Mouse (Mus musculus) liver, embryonic 13.5 days (tissue): ENCODE measurements at regions not wholly inside any gene's neighbourhood (a gene's known extent, or its start where the extent isn't known, plus 50 kb on each side); places are given as distances from the start of the nearest gene placed in this dataset.

Source experiments
- ATAC-seq: fragments of 200-750 bp; cut with Nextera tagmentation; 2 replicates; pipeline ENCODE4 v1.8.0; 2017; ENCODE audit warnings: low read depth, mild to moderate bottlenecking, moderate number of reproducible peaks, moderate library complexity
- DNase-seq: peaks from one replicate; pipeline ENCODE4 v3.0.0; 2022
- H3K27ac ChIP-seq: fragments of 300-500 bp; sonication (generic); 2 replicates; pipeline ENCODE4 v1.5.1; 2015; ENCODE audit warnings: moderate library complexity, mild to moderate bottlenecking, inconsistent platforms
- H3K27me3 ChIP-seq: fragments of 300-500 bp; sonication (generic); 2 replicates; pipeline ENCODE4 v1.6.1; 2015; ENCODE audit warnings: mild to moderate bottlenecking, inconsistent platforms
- H3K36me3 ChIP-seq: fragments of 300-500 bp; sonication (generic); 2 replicates; pipeline ENCODE4 v1.6.1; 2015; ENCODE audit warnings: mild to moderate bottlenecking, inconsistent platforms
- H3K4me1 ChIP-seq: fragments of 300-500 bp; sonication (generic); replicated peaks from 2 replicates; pipeline ENCODE4 v1.6.1; 2015; ENCODE audit warnings: inconsistent platforms
- H3K4me2 ChIP-seq: fragments of 300-500 bp; sonication (generic); 2 replicates; pipeline ENCODE4 v1.6.1; 2015; ENCODE audit warnings: inconsistent platforms, mild to moderate bottlenecking, moderate library complexity
- H3K4me3 ChIP-seq: fragments of 300-500 bp; sonication (generic); replicated peaks from 2 replicates; pipeline ENCODE4 v1.5.1; 2015; ENCODE audit warnings: mild to moderate bottlenecking, inconsistent platforms
- H3K9ac ChIP-seq: fragments of 300-500 bp; sonication (generic); 2 replicates; pipeline ENCODE4 v1.6.1; 2015; ENCODE audit warnings: mild to moderate bottlenecking, inconsistent platforms
- H3K9me3 ChIP-seq: fragments of 300-500 bp; sonication (generic); replicated peaks from 2 replicates; pipeline ENCODE4 v1.6.1; 2016; ENCODE audit warnings: inconsistent platforms
- WGBS: fragments of 180-500 bp; shearing (Covaris S2); methylation state at CpG from one replicate; pipeline ENCODE4 v1.1.7; 2015; ENCODE audit not compliant: insufficient replicate concordance; 5-methylcytosine and 5-hydroxymethylcytosine counted together

GRCm38 (mm10) chr16:93456706-93457425 is 147.0 kb downstream of the Setd4 start:
- DNase-seq = no peak
- Histone ChIP-seq H3K4me2 (no peak overlapping the region), H3K9ac (no peak overlapping the region), H3K27ac (no peak overlapping the region), H3K36me3 (no peaks in the 10 kb centered on the region), H3K27me3 (0 out of 2 replicates have a peak, but pooled peaks cover 7% of the 10 kb centered on the region), H3K4me3 (no peak overlapping the region), H3K4me1 (peaks cover 3% of the 10 kb centered on the region; the same call in 1 of the 2 replicates), H3K9me3 (no peaks in the 10 kb centered on the region)
- no peak for ATAC-seq
- WGBS = 71% methylated on average over 17 of the region's 17 CpGs

GRCm38 (mm10) chr16:93454080-93454997 is 149.5 kb downstream of the Setd4 start:
- Histone ChIP-seq H3K27ac (no peak overlapping the region), H3K27me3 (no peaks in the 10 kb centered on the region; the same call in 1 of the 2 replicates), H3K36me3 (no peaks in the 10 kb centered on the region), H3K4me1 (peaks cover 3% of the 10 kb centered on the region; the same call in 1 of the 2 replicates), H3K9me3 (no peaks in the 10 kb centered on the region), H3K4me3 (no peak overlapping the region), H3K9ac (no peak overlapping the region), H3K4me2 (no peak overlapping the region)
- 22% methylated on average over 8 of the region's 8 CpGs for WGBS
- peak; percentile 63 for DNase-seq
- no peak; the same call in 1 of the 2 replicates for ATAC-seq

GRCm38 (mm10) chr16:93453056-93453455 is 150.8 kb downstream of the Setd4 start:
- no peak overlapping the region for H3K9ac ChIP-seq
- no peaks in the 10 kb centered on the region for H3K9me3 ChIP-seq
- no peak for ATAC-seq
- no peak overlapping the region for H3K27ac ChIP-seq
- H3K4me1 ChIP-seq = peaks cover 3% of the 10 kb centered on the region; the same call in 1 of the 2 replicates
- no peaks in the 10 kb centered on the region; the same call in 1 of the 2 replicates for H3K27me3 ChIP-seq
- 46% methylated on average over 9 of the region's 9 CpGs for WGBS
- DNase-seq = no peak
- no peaks in the 10 kb centered on the region for H3K36me3 ChIP-seq
- H3K4me2 ChIP-seq = no peak overlapping the region
- no peak overlapping the region for H3K4me3 ChIP-seq

GRCm38 (mm10) chr16:93450896-93451295 is 153.0 kb downstream of the Setd4 start:
- Histone ChIP-seq H3K9ac (no peak overlapping the region), H3K4me2 (no peak overlapping the region), H3K9me3 (no peaks in the 10 kb centered on the region), H3K27me3 (no peaks in the 10 kb centered on the region; the same call in 1 of the 2 replicates), H3K27ac (no peak overlapping the region), H3K36me3 (no peaks in the 10 kb centered on the region), H3K4me3 (no peak overlapping the region), H3K4me1 (peaks cover 7% of the 10 kb centered on the region; the same call in 1 of the 2 replicates)
- 45% methylated on average over 6 of the region's 6 CpGs for WGBS
- DNase-seq = no peak
- ATAC-seq = no peak

- 31% methylated on average over 3 of the region's 3 CpGs for WGBS
- Histone ChIP-seq H3K4me2 (no peak overlapping the region), H3K9ac (no peak overlapping the region), H3K27ac (no peak overlapping the region), H3K36me3 (no peaks in the 10 kb centered on the region), H3K27me3 (no peaks in the 10 kb centered on the region; the same call in 1 of the 2 replicates), H3K4me3 (no peak overlapping the region), H3K9me3 (no peaks in the 10 kb centered on the region), H3K4me1 (peaks cover 7% of the 10 kb centered on the region; the same call in 1 of the 2 replicates)
- DNase-seq = no peak
- ATAC-seq = no peak
These were observed 153.9 kb downstream of the Setd4 start for GRCm38 (mm10) chr16:93449925-93450324.

GRCm38 (mm10) chr16:93448124-93448523 is 155.7 kb downstream of the Setd4 start:
- no peak for ATAC-seq
- H3K4me3 ChIP-seq = no peak overlapping the region
- no peak overlapping the region for H3K9ac ChIP-seq
- 76% methylated on average over 10 of the region's 10 CpGs for WGBS
- H3K4me2 ChIP-seq = no peak overlapping the region
- H3K9me3 ChIP-seq = 0 out of 2 replicates have a peak, but pooled peaks cover 6% of the 10 kb centered on the region
- DNase-seq = no peak
- H3K27ac ChIP-seq = no peak overlapping the region
- H3K36me3 ChIP-seq = no peaks in the 10 kb centered on the region
- H3K27me3 ChIP-seq = no peaks in the 10 kb centered on the region; the same call in 1 of the 2 replicates
- H3K4me1 ChIP-seq = peaks cover 4% of the 10 kb centered on the region; the same call in 1 of the 2 replicates

- DNase-seq = no peak
- Histone ChIP-seq H3K9me3 (0 out of 2 replicates have a peak, but pooled peaks cover 6% of the 10 kb centered on the region), H3K4me2 (no peak overlapping the region), H3K4me3 (no peak overlapping the region), H3K36me3 (no peaks in the 10 kb centered on the region), H3K4me1 (0 out of 2 replicates have a peak, but pooled peaks cover 4% of the 10 kb centered on the region), H3K27me3 (no peaks in the 10 kb centered on the region; the same call in 1 of the 2 replicates), H3K27ac (no peak overlapping the region), H3K9ac (no peak overlapping the region)
- 43% methylated on average over 5 of the region's 5 CpGs for WGBS
- ATAC-seq = no peak
These were observed 156.9 kb downstream of the Setd4 start for GRCm38 (mm10) chr16:93446970-93447369.

- no peak for DNase-seq
- no peak overlapping the region for H3K9ac ChIP-seq
- H3K27me3 ChIP-seq = no peaks in the 10 kb centered on the region; the same call in 1 of the 2 replicates
- 72% methylated on average over 13 of the region's 13 CpGs for WGBS
- H3K27ac ChIP-seq = no peak overlapping the region
- 0 out of 2 replicates have a peak, but pooled peaks cover 4% of the 10 kb centered on the region for H3K4me1 ChIP-seq
- 0 out of 2 replicates have a peak, but pooled peaks cover 6% of the 10 kb centered on the region for H3K9me3 ChIP-seq
- no peak overlapping the region for H3K4me3 ChIP-seq
- no peak for ATAC-seq
- no peak overlapping the region for H3K4me2 ChIP-seq
- no peaks in the 10 kb centered on the region for H3K36me3 ChIP-seq
These were observed 157.7 kb downstream of the Setd4 start for GRCm38 (mm10) chr16:93446206-93446605.

GRCm38 (mm10) chr16:93442837-93443236 is 161.0 kb downstream of the Setd4 start:
- Histone ChIP-seq H3K27ac (no peak overlapping the region), H3K9me3 (0 out of 2 replicates have a peak, but pooled peaks cover 6% of the 10 kb centered on the region), H3K27me3 (peaks cover 16% of the 10 kb centered on the region), H3K36me3 (no peaks in the 10 kb centered on the region), H3K9ac (no peak overlapping the region), H3K4me2 (no peak overlapping the region), H3K4me3 (no peak overlapping the region), H3K4me1 (0 out of 2 replicates have a peak, but pooled peaks cover 4% of the 10 kb centered on the region)
- ATAC-seq (no peak), DNase-seq (no peak)
- WGBS = 58% methylated on average over 11 of the region's 11 CpGs

- Histone ChIP-seq H3K4me2 (0 out of 2 replicates have a peak overlapping the region, but pooled peaks have one; percentile 12), H3K9me3 (no peaks in the 10 kb centered on the region), H3K27ac (no peak overlapping the region), H3K4me3 (no peak overlapping the region), H3K27me3 (peaks cover 38% of the 10 kb centered on the region), H3K36me3 (no peaks in the 10 kb centered on the region), H3K4me1 (no peaks in the 10 kb centered on the region), H3K9ac (no peak overlapping the region)
- ATAC-seq = no peak
- WGBS = 22% methylated on average over 14 of the region's 14 CpGs
- no peak for DNase-seq
These were observed 166.0 kb downstream of the Setd4 start for GRCm38 (mm10) chr16:93437608-93438425.
